Mouse (Mus musculus) embryonic fibroblast, embryonic 13.5 days (primary cell): Measurements from ENCODE around the gene Slc8a3.

Experiments used
- CTCF ChIP-seq: IDR thresholded peaks from 2 replicates; pipeline ENCODE4 v1.5.1; 2011; ENCODE audit warnings: mild to moderate bottlenecking, control low read depth, low read length, moderate library complexity, borderline replicate concordance; ENCODE audit not compliant: insufficient read depth
- POLR2A ChIP-seq: IDR thresholded peaks from 2 replicates; pipeline ENCODE4 v1.6.1; 2011; ENCODE audit warnings: low read depth, mild to moderate bottlenecking, control low read depth, low read length, moderate library complexity

- no peak for TF ChIP-seq POLR2A
- no peak for TF ChIP-seq CTCF
Observed at GRCm38 (mm10) chr12:81152082-81152481, 180.9 kb downstream of the Slc8a3 start.
